Mouse (Mus musculus) bone marrow, adult 2 months (tissue): ENCODE measurements around the gene Gm3264. TPM values are rescaled to one million over a fixed set of nuclear protein-coding genes. Genes with fewer than 3 reads are reported as not detected.
"Not testable (repeated sequence)": the region's sequence is repeated elsewhere in the genome, so short reads cannot be mapped to it uniquely, and the experiment has no call there.

Experiments
- H3K27ac ChIP-seq: fragments of 200-500 bp; 2 replicates; pipeline ENCODE4 v1.5.1; 2012; ENCODE audit warnings: low read depth, mild to moderate bottlenecking, control low read depth, inconsistent platforms, low read length; ENCODE audit not compliant: control insufficient read depth, poor library complexity, insufficient read depth
- H3K4me1 ChIP-seq: fragments of 200-500 bp; 2 replicates; pipeline ENCODE4 v1.6.1; 2011; ENCODE audit warnings: low read length; ENCODE audit not compliant: control insufficient read depth, insufficient read depth
- H3K4me3 ChIP-seq: fragments of 200-500 bp; replicated peaks from 2 replicates; pipeline ENCODE3; 2011; ENCODE audit warnings: mild to moderate bottlenecking, low read depth, low read length, control low read depth; ENCODE audit not compliant: control insufficient read depth
- WGBS: fragments of 180-500 bp; shearing (Covaris S2); methylation state at CpG from one replicate; pipeline ENCODE4 v1.1.7; 2018; 5-methylcytosine and 5-hydroxymethylcytosine counted together
- polyA plus RNA-seq: library from polyadenylated mRNA; stranded (reverse); fragments of >200 nt; gene quantifications from 2 replicates; pipeline ENCODE4 v1.2.4, GENCODE M21; 2011; ENCODE audit warnings: low replicate concordance; ENCODE audit not compliant: missing spikeins, insufficient read depth, insufficient read length

Gm3264 gene
- polyA plus RNA-seq, result not detected in 2 replicates

- not testable (repeated sequence) for H3K27ac ChIP-seq, H3K4me1 ChIP-seq, H3K4me3 ChIP-seq
- WGBS, result 8% methylated on average over 52 of the region's 59 CpGs
Measured at GRCm38 (mm10) chr14:4855299-4855980, at the start of gene Gm3264. Gene Gm3264 (plus strand): TSS chr14:4855576.

GRCm38 (mm10) chr14:4806421-4806820, 49.0 kb upstream of the Gm3264 start:
- not testable (repeated sequence) for H3K27ac ChIP-seq, H3K4me3 ChIP-seq, H3K4me1 ChIP-seq
- 66% methylated on average over 6 of the region's 6 CpGs for WGBS

GRCm38 (mm10) chr14:4821950-4822349, 33.4 kb upstream of the Gm3264 start:
- H3K27ac ChIP-seq, H3K4me1 ChIP-seq, H3K4me3 ChIP-seq: not testable (repeated sequence)
- WGBS, result 76% methylated on average over 4 of the region's 7 CpGs

GRCm38 (mm10) chr14:4837806-4838205, 17.6 kb upstream of the Gm3264 start, which contains the start of gene Gm3269:
Gene Gm3269 (plus strand): TSS chr14:4838106.
- not testable (repeated sequence) for H3K27ac ChIP-seq, H3K4me1 ChIP-seq, H3K4me3 ChIP-seq
- WGBS, result no CpG with 5 or more reads among the region's 4 CpGs

- H3K4me1 ChIP-seq, H3K4me3 ChIP-seq, H3K27ac ChIP-seq: not testable (repeated sequence)
- 58% methylated on average over 1 of the region's 3 CpGs for WGBS
Measured at GRCm38 (mm10) chr14:4892116-4892515, 36.7 kb downstream of the Gm3264 start, which contains the start of gene Gm3278. Gene Gm3278 (plus strand): TSS chr14:4892416.

Other genes with a start within 250 kb of the Gm3264 start
- gene Gm8159, start 223.2 kb upstream of the Gm3264 start, polyA plus RNA-seq, result not detected in 2 replicates
- gene Gm3239, start 191.4 kb upstream of the Gm3264 start, polyA plus RNA-seq, result not detected in 2 replicates
- gene Gm7876, start 146.3 kb upstream of the Gm3264 start, polyA plus RNA-seq, result not detected in 2 replicates
- not detected in 2 replicates for gene Gm3252, start 128.8 kb upstream of the Gm3264 start, polyA plus RNA-seq
- not detected in 2 replicates for gene Gm9602, start 79.2 kb upstream of the Gm3264 start, polyA plus RNA-seq
- not detected in 2 replicates for gene Gm3269, start 17.5 kb upstream of the Gm3264 start, polyA plus RNA-seq
- not detected in 2 replicates for gene Gm3278, start 36.8 kb downstream of the Gm3264 start, polyA plus RNA-seq
- gene Gm8297, start 128.4 kb downstream of the Gm3264 start, polyA plus RNA-seq, result not detected in 2 replicates
- not detected in 2 replicates for gene Gm3298, start 160.3 kb downstream of the Gm3264 start, polyA plus RNA-seq
- not detected in 2 replicates for gene 4930555G01Rik, start 195.1 kb downstream of the Gm3264 start, polyA plus RNA-seq
- gene Gm8281, start 215.5 kb downstream of the Gm3264 start, polyA plus RNA-seq, result not detected in 2 replicates